Comparison of ENCODE assay signal across 27 mouse cellular contexts in the genomic region with DNA sequence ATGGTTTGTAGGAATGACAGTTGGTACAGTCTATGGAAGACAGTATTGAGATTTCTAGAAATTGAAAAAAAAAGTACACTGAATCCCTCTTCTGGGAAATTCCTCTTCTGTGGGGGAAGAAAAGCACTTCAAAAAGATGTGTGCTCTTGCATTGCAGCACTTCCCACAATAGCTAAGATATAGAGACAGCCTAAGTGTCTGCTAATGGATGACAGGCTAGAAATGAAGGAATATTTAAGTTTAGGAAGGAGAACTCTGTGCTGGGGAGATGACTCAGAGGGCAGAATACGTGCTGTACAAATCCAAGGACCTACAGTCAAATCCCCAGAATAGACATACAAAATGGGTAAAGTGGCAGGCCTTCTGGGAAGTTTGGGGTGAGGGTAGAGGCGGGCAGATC. TPM values are rescaled to one million over a fixed set of nuclear protein-coding genes. Genes with fewer than 3 reads are reported as not detected.
"Had no signal": no experiment of that assay in that cellular context is flagged by ENCODE, and none has a peak within 500 bp of the region (broad histone marks: within the 10 kb centered on the region; RNA-seq: fewer than 3 reads in every experiment).

No protein-coding gene starts in this region.

- H3K27ac ChIP-seq: kidney, embryonic 15.5 days; limb, embryonic 10.5 days; limb, embryonic 13.5 days; liver, embryonic 12.5 days; liver, embryonic 15.5 days; lung, embryonic 15.5 days; midbrain, embryonic 12.5 days; neural tube, embryonic 13.5 days; stomach, postnatal 0 days had no signal

- ATAC-seq: liver, embryonic 12.5 days; midbrain, embryonic 16.5 days had no signal

- H3K9me3 ChIP-seq: kidney, embryonic 15.5 days; limb, embryonic 10.5 days; limb, embryonic 13.5 days; liver, embryonic 12.5 days; liver, embryonic 15.5 days; lung, embryonic 15.5 days; midbrain, embryonic 12.5 days; neural tube, embryonic 13.5 days had no signal

- H3K4me3 ChIP-seq: kidney, embryonic 15.5 days; limb, embryonic 10.5 days; limb, embryonic 13.5 days; liver, embryonic 12.5 days; liver, embryonic 15.5 days; lung, embryonic 15.5 days; midbrain, embryonic 12.5 days; myocyte; neural tube, embryonic 13.5 days had no signal

- H3K27me3 ChIP-seq: limb, embryonic 13.5 days; lung, embryonic 15.5 days; midbrain, embryonic 12.5 days; neural tube, embryonic 13.5 days had no signal

- H3K9ac ChIP-seq: kidney, embryonic 15.5 days; limb, embryonic 13.5 days; liver, embryonic 12.5 days; liver, embryonic 15.5 days; lung, embryonic 15.5 days; midbrain, embryonic 12.5 days; neural tube, embryonic 13.5 days had no signal

- H3K4me2 ChIP-seq: kidney, embryonic 15.5 days; limb, embryonic 13.5 days; liver, embryonic 12.5 days; liver, embryonic 15.5 days; lung, embryonic 15.5 days; midbrain, embryonic 12.5 days; neural tube, embryonic 13.5 days had no signal

- H3K4me1 ChIP-seq: kidney, embryonic 15.5 days; limb, embryonic 10.5 days; limb, embryonic 13.5 days; liver, embryonic 12.5 days; liver, embryonic 15.5 days; lung, embryonic 15.5 days; midbrain, embryonic 12.5 days; neural tube, embryonic 13.5 days had no signal

- H3K36me3 ChIP-seq: kidney, embryonic 15.5 days; limb, embryonic 10.5 days; limb, embryonic 13.5 days; liver, embryonic 12.5 days; liver, embryonic 15.5 days; lung, embryonic 15.5 days; midbrain, embryonic 12.5 days; neural tube, embryonic 13.5 days had no signal

- DNase-seq: kidney, adult 8-10 months; kidney, postnatal 10 days; kidney, postnatal 36 days; layer of hippocampus, postnatal 36 days; liver; lung, adult 18-20 months; lung, postnatal 10 days; lung, postnatal 36 days; retina, postnatal 1 day; right cerebral cortex, postnatal 4 days; thymus, adult 2 months; thymus, postnatal 14 days; thymus, postnatal 4 days had no signal

RNA-seq across cellular contexts. Expression of a gene that starts 32.5 kb away (rescaled TPM):
- total RNA-seq: monocyte, adult 5-6 weeks; neutrophil, adult 5-6 weeks had no signal
- polyA plus RNA-seq: midbrain, embryonic 12.5 days; neural tube, embryonic 13.5 days; stomach, embryonic 14.5 days had no signal
